Mouse (Mus musculus): ENCODE data around the gene Gm5141. TPM values are rescaled to one million over a fixed set of nuclear protein-coding genes. Genes with fewer than 3 reads are reported as not detected.

Gm5141 gene
- 8.3 TPM for polyA plus RNA-seq (2014; fragmentation: Illumina TruSeq; extraction: RNeasy Lipid Tissue Mini Kit (QIAGEN cat#74804); ENCODE audit: low read depth, low replicate concordance)

DNA sequence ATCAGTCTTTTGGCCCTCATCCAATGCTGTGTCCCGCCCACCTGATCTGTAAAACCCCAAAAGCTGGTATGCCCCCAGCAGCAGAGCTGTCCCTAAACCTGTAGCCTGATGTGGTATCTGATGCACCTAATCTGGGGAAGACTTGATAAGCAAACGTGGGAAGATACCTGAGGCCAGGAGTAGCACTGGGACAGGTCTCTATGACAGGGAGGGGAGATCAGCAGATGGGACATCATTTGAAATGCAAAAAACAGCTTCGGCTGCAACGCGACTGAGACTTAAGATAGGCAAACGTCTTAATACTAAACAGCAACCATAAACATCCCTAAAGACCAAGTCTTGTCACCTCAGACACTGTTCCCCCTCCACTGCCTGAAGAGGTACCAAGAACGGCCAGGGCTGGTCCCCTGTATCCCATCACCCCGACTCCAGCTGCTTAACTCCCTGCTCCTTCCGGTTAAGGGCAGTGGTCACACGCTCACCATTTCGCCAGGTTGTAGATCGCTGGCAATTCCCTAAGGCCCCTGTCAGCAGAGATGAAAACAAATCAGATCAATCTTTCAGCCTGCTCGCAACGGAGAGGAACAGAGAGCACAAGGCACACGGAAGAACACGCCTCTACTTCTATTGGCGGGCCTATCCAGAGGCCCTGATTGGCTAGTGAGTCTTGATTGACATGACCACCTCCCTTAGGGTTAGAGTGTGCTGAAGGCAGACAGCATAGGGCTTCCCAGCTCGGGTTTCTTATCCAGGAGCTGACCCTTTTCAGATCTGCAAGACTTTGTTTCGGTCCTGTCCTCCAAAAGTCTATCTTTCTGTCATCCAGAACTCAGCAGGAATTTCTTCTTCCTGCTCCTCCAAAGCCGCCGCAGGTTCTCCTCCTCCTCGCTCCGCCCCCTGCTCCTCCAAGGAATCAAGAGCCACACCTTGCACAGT is at the start of gene Gm5141:
Gm5141 (minus strand) TSS at position 610 of the 936 bp plus-strand sequence.

DNA sequence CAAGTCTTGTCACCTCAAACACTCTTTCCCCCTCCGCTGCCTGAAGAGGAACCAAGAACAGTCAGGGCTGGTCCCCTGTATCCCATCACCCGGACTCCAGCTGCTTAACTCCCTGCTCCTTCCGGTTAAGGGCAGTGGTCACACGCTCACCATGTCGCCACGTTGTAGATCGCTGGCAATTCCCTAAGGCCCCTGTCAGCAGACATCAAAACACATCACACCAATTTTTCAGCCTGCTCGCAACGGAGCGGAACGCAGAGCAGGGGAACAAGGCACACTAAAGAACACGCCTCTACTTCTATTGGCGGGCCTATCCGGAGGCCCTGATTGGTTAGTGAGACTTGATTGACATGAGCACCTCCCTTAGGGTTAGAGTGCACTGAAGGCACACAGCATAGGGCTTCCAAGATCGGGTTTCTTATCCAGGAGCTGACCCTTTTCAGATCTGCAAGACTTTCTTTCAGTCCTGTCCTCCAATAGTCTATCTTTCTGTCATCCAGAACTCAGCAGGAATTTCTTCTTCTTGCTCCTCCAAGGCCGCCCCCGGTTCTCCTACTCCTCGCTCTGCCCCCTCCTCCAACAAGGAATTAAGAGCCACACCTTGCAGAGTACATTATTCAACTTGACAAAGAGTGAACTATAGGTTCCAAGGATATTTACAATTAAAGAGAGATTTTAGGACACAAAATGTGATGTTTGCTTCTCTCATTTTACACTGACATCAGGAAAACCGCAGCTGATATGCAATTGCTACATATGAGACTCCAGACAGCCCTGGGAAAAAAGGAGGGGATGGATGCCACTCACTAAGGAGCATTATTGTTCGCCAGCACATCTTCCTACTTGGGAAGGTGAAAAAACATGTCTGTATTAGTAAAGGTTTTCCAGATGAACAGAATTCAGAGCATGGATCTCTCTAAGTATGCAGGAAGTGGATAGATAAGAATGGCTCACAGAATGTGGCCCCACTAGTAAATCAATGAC is 24.9 kb downstream of the Gm5141 start, which contains the start of gene Platr25:
Platr25 (minus strand) TSS at position 278 of the 984 bp plus-strand sequence.

Other genes starting within 250 kb of the Gm5141 start
- 2.7 TPM for gene Zfp935, start 227.3 kb downstream of the Gm5141 start, polyA plus RNA-seq (2014; fragmentation: Illumina TruSeq; extraction: RNeasy Lipid Tissue Mini Kit (QIAGEN cat#74804); ENCODE audit: low read depth, low replicate concordance)
- 13.6 TPM for gene Zfp934, start 214.6 kb downstream of the Gm5141 start, polyA plus RNA-seq (2014; fragmentation: Illumina TruSeq; extraction: RNeasy Lipid Tissue Mini Kit (QIAGEN cat#74804); ENCODE audit: low read depth, low replicate concordance)
- 1.6 TPM for gene 6720489N17Rik, start 161.6 kb downstream of the Gm5141 start, polyA plus RNA-seq (2014; fragmentation: Illumina TruSeq; extraction: RNeasy Lipid Tissue Mini Kit (QIAGEN cat#74804); ENCODE audit: low read depth, low replicate concordance)
- 20.8 TPM for gene Platr25, start 25.1 kb downstream of the Gm5141 start, polyA plus RNA-seq (2014; fragmentation: Illumina TruSeq; extraction: RNeasy Lipid Tissue Mini Kit (QIAGEN cat#74804); ENCODE audit: low read depth, low replicate concordance)
- gene Fbp2, start 72.6 kb upstream of the Gm5141 start, polyA plus RNA-seq (2014; fragmentation: Illumina TruSeq; extraction: RNeasy Lipid Tissue Mini Kit (QIAGEN cat#74804); ENCODE audit: low read depth, low replicate concordance) = 0.46 TPM
- gene Fbp1, start 102.5 kb upstream of the Gm5141 start, polyA plus RNA-seq (2014; fragmentation: Illumina TruSeq; extraction: RNeasy Lipid Tissue Mini Kit (QIAGEN cat#74804); ENCODE audit: low read depth, low replicate concordance) = 288 TPM
- gene 2010111I01Rik, start 179.1 kb upstream of the Gm5141 start, polyA plus RNA-seq (2014; fragmentation: Illumina TruSeq; extraction: RNeasy Lipid Tissue Mini Kit (QIAGEN cat#74804); ENCODE audit: low read depth, low replicate concordance) = 15.6 TPM